Mouse (Mus musculus): ENCODE results near the gene Bmp3. TPM values are rescaled to one million over a fixed set of nuclear protein-coding genes. Genes with fewer than 3 reads are reported as not detected.

The Bmp3 gene
- polyA plus RNA-seq, 1 experiment from 2014 or later = 18.4 TPM

DNA sequence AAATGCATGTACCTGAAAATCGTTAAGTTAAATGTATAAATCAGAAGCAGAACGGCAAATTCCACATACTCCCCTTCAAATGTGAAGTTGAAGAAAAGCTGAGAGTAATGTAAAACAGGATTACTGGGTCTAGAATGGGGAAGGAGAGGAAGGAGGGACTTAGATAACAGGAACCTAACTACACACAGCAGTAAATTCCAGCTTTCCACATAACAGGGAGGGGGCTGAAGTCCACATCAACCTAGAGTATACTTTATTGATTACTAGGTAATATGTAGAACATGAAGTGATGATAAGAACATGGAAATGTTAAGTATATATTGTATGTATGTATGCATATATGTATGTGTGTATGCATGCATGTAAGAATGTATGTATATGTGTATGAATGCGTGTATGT, 68.7 kb downstream of the Bmp3 start:
- Histone ChIP-seq H3K36me3 (ENCODE audit: control insufficient read depth, insufficient read depth, low read length) (no peaks in the 10 kb centered on the region), H3K27ac (ENCODE audit: low read depth) (no peak overlapping the region), H3K9me3 (ENCODE audit: control insufficient read depth, low read length) (no peaks in the 10 kb centered on the region), H3K27me3 (replicated peaks; ENCODE audit: control insufficient read depth, insufficient read depth, low read length) (no peaks in the 10 kb centered on the region), H3K4me1 (replicated peaks; ENCODE audit: control insufficient read depth, insufficient read depth, low read length) (no peaks in the 10 kb centered on the region), H3K9ac (ENCODE audit: low read length) (no peak overlapping the region), H3K4me2 (ENCODE audit: low read length) (no peak overlapping the region), H3K4me3 (ENCODE audit: low read depth, low read length) (no peak overlapping the region)
- no peak for DNase-seq (ENCODE audit: low spot score)
- no peak for ATAC-seq (replicated peaks; ENCODE audit: low FRiP score, low TSS enrichment, low read depth)
- WGBS = 84% methylated on average over 3 of the region's 3 CpGs

Other genes starting within 250 kb of the Bmp3 start
- gene Prkg2, start 182.9 kb downstream of the Bmp3 start, polyA plus RNA-seq (2014; fragmentation: Nextera tagmentation; extraction: Ambion mirVana) = 17.4 and 17.9 TPM in 2 replicates